Mouse (Mus musculus): Measurements from ENCODE around the gene Fbl.
"Not testable (repeated sequence)": the region's sequence is repeated elsewhere in the genome, so short reads cannot be mapped to it uniquely, and the experiment has no call there.

Gene Fbl

DNA sequence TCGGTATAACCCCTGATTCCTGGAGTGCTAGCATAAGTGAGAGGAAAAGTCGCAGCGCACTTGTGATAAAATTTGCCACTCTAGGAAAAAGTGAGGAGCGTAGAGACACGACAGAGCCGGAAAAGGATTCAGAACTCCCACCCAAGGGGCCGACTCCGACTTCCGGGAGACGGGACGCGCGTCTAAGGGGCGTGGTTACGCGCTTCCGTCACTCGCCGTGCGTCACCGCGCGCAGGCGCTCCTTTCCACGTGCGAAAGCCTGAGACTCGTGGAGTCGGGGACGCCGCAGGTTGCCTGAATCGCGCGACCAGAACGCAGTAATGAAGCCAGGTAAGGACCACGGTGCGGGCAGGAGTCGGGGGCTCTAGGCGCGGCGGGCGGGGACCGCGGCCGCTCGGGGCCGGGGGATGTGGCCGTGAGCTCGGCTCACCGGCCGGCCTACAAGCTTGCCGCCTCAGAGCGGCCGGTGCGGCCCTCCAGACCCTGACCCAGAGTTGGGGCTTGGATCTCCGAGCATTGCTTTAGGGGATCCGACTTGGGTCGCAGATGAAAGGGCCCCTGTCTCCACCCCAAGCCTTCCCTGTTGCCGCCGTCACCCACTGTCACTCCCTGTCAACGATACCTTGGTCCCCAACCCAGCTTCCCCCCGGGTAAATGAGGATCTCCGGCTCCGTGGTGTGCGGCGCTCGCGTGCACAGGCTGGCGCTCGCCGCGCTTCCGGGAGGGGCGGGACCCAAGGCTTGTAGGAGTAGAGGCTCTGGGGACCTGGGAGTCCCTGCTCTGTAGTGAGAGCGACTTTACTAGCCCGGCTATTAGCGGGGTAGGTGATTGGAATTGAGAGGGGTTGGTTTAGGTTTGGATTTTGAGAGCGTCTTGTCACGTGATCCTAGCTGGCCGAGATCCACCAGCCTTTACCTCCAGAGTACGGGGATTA is at the start of gene Fbl:
Fbl (plus strand) TSS at position 222 of the 934 bp plus-strand sequence.
- peak; percentile 85 to 86 for DNase-seq (ENCODE audit: low read depth in 2 of 2, low spot score in 2 of 2)

DNA sequence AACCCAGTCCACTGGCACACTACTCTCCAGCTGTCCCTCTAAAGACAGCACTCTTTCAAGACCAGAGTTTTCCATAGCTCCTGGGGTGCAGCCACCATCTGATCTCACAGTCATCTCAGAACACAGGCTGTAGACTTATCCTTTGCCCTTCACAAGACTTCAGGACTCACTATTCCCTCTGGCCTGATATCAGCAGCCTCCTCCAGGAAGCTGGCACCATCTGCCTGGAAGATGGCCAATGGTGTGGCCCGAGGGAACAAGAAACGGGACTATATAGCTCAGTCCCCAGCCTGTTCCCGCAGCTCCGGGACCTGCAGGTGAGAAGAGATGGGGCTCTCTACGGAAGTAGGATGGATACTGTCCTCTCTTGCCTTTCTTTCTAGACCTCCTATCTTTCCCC is 40.3 kb upstream of the Fbl start, which contains the start of gene 9530053A07Rik:
9530053A07Rik (plus strand) TSS at position 301 of the 400 bp plus-strand sequence.
- no peak for DNase-seq (ENCODE audit: low read depth in 2 of 2, low spot score in 2 of 2)

GRCm38 (mm10) chr7:28137613-28138012 is 31.9 kb upstream of the Fbl start:
- DNase-seq (ENCODE audit: low read depth in 2 of 2, low spot score in 2 of 2), result no peak

DNA sequence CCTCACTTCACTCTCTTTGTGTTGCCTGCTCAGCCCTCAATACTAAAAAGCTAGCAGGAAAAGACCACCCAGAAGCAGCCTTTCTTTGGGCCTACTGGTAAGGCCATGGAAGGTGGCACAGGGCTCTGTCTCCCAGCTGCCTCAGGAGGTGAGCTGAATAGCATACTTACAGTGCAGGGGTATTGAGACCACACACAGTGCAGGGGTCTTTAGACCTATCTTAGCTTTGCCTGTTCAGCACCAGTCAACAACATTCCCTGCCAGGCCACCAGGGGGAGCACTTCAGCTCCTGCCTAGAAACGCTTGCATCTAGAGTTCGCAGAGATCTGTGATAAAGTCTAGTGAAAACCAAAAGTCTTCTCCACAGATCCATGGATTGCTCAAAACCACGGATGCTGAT is 21.2 kb upstream of the Fbl start:
- DNase-seq (ENCODE audit: low read depth in 2 of 2, low spot score in 2 of 2), result peak; percentile 66 to 77

- no peak for DNase-seq (ENCODE audit: low read depth in 2 of 2, low spot score in 2 of 2)
These were observed 19.7 kb upstream of the Fbl start for GRCm38 (mm10) chr7:28149841-28150240.

DNA sequence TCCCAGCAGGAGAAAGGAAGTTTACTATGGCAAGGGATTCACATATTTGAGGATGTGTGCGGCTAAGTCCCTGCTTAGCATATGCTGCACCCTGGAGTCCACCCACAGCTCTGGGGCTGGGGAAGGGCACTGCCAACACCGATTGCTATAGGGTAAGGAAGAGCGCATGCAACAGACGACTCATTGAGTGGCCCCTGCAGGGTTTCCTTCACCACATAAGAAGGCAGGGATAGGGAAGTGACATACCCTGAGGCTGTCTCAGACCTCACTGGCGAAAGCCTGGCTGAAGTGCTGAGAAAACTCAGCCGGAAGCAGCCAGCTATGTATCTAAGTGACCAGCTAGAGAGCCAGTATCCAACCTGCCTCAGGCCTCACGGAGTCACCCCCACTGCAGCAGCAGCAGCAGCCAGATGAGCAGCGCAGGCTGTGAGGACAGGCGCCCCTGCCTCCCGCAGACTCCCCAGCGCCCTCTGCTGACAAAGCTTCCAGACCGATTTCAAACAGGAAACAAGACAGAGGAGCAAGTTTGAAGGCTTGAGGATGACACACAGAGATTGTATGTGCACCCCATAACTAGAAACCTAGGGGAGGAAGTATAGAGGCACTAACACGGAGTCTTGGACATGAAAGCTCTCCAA is 17.8 kb upstream of the Fbl start:
- peak; percentile 40 to 62 for DNase-seq (ENCODE audit: low read depth in 2 of 2, low spot score in 2 of 2)

DNA sequence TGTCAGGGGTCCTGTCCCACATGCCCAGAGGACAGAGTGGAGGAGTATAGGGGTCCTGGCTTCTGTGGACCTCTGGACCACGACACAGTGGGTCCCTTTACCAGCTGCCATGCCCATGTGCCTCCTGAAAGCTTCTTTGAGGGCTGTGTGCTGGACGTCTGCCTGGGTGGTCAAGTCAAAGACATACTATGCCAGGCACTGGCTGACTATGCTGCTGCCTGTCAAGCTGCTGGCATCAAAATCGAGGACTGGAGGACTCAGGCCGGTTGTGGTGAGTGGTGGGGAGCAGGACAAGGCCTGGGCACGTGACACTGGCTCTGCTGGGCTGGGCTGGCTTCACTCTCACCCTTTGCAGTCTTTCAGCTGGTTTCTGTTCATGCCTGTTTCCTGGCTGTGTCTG is 15.9 kb upstream of the Fbl start:
- DNase-seq (ENCODE audit: low read depth in 2 of 2, low spot score in 2 of 2), result not testable (repeated sequence)

DNA sequence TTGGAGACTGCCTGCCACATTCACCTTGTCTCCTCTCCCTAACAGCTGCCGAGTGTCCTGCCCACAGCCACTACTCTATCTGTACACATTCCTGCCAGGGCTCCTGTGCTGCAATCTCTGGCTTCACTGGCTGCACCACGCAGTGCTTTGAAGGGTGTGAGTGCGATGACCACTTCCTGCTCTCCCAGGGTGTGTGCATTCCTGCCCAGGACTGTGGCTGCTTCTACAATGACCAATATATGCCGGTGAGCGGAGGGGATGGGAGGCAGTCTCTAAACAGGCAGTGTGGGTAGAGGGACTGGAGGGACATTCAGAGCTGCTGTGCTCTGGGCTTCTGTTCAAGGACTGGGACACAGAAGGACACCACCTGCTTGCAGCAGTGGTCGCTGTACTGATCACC is 10.2 kb upstream of the Fbl start:
- no peak for DNase-seq (ENCODE audit: low read depth in 2 of 2, low spot score in 2 of 2)

- no peak for DNase-seq (ENCODE audit: low read depth in 2 of 2, low spot score in 2 of 2)
These were observed 9.6 kb upstream of the Fbl start for GRCm38 (mm10) chr7:28159893-28160292.

DNA sequence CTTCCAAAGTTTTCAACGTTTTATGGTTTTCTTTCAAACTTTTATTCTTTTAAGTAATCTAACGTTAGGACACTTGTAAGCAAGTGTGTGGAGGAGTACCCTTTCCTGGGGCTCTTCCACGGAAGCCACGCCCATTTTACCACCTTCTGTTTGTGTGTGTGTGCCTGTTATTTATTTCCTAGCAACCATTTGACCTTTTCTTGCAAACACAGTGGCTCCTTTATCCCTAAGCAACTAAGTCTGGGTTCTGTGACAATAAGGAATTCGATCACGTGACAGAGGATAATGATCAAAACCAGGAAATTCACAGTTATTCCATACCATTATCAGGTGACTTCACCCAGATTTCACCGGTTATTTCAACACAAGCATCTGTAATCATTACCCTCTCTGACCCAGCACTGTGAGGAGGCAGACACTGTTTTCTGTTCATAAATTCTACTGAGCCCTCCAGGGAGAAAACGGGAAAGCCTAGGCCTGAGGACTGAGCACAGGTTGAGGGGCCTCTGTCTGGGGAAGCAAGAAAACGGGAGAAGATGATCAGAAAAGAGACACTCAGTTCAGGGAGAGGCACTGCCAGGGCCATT is 8.3 kb upstream of the Fbl start:
- DNase-seq (ENCODE audit: low read depth in 2 of 2, low spot score in 2 of 2), result no peak

DNA sequence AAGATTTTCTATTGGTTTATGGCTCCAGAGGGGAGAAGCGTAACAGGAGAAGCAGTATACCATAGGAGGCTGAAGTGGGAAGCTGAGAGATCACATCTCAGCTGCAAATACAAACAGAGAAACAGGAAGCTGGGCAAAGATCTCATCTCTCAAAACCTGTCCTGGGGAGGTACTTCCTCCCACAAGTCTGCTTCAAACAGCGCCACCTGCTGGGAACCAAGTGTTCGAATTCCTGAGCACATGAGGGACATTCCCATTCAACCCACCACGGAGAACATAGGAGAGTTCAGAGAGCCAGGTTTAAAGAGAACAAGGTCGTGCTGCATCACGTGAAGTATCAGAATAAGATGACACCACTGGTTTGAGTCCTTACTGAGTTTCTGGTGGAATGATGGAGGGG is 4.1 kb upstream of the Fbl start:
- no peak for DNase-seq (ENCODE audit: low read depth in 2 of 2, low spot score in 2 of 2)

DNA sequence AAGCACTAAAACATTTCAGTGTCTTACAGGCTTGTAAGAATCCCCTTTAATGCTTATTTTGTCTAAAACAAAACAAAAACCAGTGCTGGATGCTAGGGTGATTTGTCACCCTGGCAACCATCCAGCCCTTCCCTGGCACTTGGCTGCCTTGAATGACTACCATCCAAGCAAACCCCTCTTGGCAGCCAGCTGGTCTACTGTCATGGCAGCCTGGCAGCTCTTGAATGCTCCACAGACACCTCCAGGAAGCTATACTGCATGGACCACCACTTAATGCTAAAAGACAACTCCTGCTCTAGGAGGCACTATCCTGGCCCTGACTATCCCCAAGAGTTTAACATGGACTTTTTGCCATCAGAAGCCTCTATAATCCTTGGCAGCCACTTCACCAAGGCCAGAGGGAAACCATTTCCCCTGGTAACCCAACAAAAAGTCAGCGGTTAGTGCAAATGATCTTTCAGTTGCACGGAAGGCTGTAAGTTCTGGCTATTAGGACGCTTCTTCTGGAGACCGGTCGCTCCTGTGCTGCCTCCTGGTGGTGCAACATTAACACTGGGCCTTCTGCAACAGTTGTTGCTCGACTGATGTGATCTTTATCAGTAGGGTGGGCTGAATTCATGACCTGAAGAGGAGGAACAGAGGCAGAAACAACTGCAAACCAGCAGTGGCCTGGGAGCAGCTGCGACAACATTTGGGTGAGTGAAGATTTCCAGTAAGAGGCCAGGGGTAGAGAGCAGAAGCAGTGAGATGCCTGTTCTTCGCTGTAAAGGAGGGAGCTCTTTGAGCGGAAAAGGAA is 992 bp upstream of the Fbl start:
- peak; percentile 54 to 72 for DNase-seq (ENCODE audit: low read depth in 2 of 2, low spot score in 2 of 2)

DNA sequence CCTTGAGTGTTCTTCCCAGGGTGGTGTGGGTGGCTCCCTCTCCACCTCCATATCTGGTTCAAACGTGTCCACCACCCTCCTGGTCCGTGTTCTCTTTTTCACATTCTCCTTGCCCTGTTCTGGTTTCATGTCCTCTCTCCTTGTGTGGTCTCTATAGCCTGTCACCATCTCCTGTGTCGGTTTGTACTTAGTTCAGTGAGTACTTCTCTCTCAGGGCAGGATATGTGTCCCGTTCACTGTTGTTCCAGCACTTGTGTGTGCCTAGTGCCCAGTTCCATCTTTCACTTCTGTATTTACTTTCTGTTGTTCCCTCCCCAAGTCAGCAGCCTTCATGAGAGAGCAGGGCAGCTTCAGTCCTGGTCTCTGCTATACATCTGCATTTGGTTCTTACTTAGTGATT is 5.8 kb downstream of the Fbl start:
- DNase-seq (ENCODE audit: low read depth in 2 of 2, low spot score in 2 of 2), result no peak

DNA sequence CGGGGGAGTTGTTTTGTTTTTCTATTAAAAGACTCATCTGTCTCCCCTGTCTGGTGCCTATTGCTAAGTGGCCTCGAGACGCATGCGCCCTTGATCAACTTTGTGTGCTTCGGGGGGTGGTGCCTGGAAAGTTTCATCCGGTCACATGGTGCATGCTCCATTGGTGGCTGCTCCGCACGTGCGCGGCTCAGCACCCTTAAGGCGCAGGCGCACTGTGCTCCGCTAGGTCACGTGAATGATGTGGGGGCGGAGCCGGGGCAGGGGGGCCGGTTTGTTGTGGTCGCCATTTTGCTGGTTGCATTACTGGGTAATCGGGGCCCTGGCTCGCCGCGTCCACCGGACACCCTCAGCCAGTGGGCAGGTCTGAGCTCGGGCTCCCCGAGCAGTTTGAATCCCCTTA is 9.7 kb downstream of the Fbl start, which contains the start of gene Dyrk1b:
Dyrk1b (plus strand) TSS at position 242 of the 400 bp plus-strand sequence.
- peak; percentile 97 to 99 for DNase-seq (ENCODE audit: low read depth in 2 of 2, low spot score in 2 of 2)

DNA sequence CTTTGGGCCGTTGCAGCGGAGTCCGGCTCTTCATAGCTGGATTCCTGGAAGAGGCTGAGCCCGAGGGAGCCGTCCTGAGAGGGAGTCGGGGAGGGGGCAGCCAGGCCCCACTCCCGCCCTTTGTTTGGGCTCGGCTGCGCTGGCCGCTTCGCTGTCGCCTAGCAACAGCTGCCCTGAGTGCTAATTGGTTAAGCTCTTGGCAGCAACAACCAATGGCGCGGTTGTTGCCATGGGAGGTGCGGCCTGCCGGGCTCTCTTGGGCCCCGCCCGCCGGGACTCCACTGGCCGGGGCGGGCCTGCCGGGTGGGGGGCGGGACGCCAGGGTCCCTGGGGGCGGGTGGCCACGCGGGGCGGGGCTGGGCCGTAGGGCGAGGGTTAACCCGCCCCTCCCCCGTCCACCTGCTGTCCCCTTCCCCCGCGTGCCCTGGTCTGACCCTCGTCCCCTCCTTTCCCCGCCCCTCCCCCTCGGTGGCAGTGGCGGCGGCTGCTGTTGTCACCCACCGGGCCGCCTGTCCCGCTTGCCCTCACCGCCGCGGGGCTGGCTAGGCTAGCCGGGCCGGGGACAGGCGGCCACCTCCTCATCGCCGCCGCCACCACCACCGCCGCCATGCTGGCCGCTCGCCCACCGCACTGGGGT is 10.3 kb downstream of the Fbl start:
- peak; percentile 80 to 82 for DNase-seq (ENCODE audit: low read depth in 2 of 2, low spot score in 2 of 2)

GRCm38 (mm10) chr7:28180890-28181289 is 11.4 kb downstream of the Fbl start:
- no peak for DNase-seq (ENCODE audit: low read depth in 2 of 2, low spot score in 2 of 2)

GRCm38 (mm10) chr7:28181376-28181775 is 11.9 kb downstream of the Fbl start:
- no peak for DNase-seq (ENCODE audit: low read depth in 2 of 2, low spot score in 2 of 2)

DNA sequence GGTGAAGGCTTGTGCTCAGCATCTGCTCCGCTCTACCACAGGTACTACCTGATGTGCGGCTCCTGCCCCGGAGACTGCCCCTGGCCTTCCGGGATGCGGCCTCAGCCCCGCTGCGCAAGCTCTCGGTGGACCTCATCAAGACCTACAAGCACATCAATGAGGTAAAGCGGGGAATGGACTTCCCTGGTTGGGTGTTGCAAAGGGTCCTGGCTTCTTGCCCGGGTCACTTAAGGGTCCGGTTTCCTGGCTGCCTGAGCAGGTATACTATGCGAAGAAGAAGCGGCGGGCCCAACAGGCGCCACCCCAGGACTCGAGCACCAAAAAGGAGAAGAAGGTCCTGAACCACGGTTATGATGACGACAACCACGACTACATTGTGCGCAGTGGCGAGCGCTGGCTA is 12.8 kb downstream of the Fbl start:
- no peak for DNase-seq (ENCODE audit: low read depth in 2 of 2, low spot score in 2 of 2)

GRCm38 (mm10) chr7:28185884-28186283 is 16.4 kb downstream of the Fbl start:
- no peak for DNase-seq (ENCODE audit: low read depth in 2 of 2, low spot score in 2 of 2)

DNA sequence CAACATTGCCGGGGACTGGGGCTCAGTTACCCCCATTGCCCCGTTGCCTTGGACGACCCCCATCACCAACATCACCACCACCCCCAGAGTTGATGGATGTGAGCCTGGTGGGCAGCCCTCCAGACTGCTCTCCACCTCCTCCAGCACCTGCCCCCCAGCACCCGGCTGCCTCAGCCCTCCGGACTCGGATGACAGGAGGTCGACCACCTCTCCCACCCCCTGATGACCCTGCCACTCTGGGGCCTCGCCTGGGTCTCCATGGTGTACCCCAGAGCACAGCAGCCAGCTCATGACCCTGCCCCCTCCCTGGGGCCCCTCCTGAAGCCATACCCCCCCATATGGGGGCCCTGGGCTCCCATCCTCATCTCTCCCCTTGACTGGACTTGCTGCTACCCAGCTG is 17.1 kb downstream of the Fbl start:
- no peak for DNase-seq (ENCODE audit: low read depth in 2 of 2, low spot score in 2 of 2)

GRCm38 (mm10) chr7:28191489-28191888 is 22.0 kb downstream of the Fbl start:
- DNase-seq (ENCODE audit: low read depth in 2 of 2, low spot score in 2 of 2), result no peak

Data from CD8-positive naive resting alpha-beta T cell, adult 2 months (primary cell).